Mouse (Mus musculus) kidney, adult 10 weeks (tissue): ENCODE measurements around the gene Cst9. TPM values are rescaled to one million over a fixed set of nuclear protein-coding genes. Genes with fewer than 3 reads are reported as not detected.

Experiments used
- polyA plus RNA-seq: library from polyadenylated mRNA; stranded (reverse); fragments of 350-450 nt; fragmentation: Illumina TruSeq; extraction: RNeasy Lipid Tissue Mini Kit (QIAGEN cat#74804); gene quantifications from one replicate; pipeline ENCODE4 v1.2.3, GENCODE M21; 2014; ENCODE audit warnings: low read depth, low replicate concordance

Cst9 gene
- polyA plus RNA-seq: not detected

GRCm38 (mm10) chr2:148834912-148835311, at the start of gene Cst9:
TSS of gene Cst9 (plus strand) at chr2:148835147.

DNA sequence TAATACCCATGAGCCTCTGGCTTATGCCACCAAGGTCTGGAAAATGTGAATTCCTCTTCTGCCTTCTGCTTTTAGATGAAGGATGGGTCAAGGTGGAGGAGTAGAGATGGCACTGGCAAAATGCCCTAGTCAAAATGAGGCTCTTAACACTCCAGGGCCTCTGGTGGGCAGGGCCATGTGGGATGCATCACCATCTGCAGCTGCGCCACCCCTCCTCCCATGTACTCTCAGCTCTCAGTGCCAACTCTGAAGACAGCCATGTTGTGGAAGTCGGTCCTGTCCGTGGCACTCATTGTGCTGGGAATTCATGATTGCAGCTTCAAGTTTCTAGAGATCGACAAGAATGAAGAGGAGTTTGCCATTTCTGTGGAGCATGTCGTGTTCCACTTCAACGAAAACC, 45.8 kb upstream of the Cst9 start, which contains the start of gene Cst12:
Cst12 (plus strand) TSS at position 220 of the 400 bp plus-strand sequence.

GRCm38 (mm10) chr2:148798485-148798884, 36.5 kb upstream of the Cst9 start, which contains the start of gene Cst8:
TSS of gene Cst8 (plus strand) at chr2:148798785.

GRCm38 (mm10) chr2:148819909-148820308, 15.0 kb upstream of the Cst9 start, which contains the start of gene Cst13:
TSS of gene Cst13 (plus strand) at chr2:148820081.

GRCm38 (mm10) chr2:148864966-148865365, 30.0 kb downstream of the Cst9 start, which contains the start of gene 9230104L09Rik:
TSS of gene 9230104L09Rik (minus strand) at chr2:148865038.

DNA sequence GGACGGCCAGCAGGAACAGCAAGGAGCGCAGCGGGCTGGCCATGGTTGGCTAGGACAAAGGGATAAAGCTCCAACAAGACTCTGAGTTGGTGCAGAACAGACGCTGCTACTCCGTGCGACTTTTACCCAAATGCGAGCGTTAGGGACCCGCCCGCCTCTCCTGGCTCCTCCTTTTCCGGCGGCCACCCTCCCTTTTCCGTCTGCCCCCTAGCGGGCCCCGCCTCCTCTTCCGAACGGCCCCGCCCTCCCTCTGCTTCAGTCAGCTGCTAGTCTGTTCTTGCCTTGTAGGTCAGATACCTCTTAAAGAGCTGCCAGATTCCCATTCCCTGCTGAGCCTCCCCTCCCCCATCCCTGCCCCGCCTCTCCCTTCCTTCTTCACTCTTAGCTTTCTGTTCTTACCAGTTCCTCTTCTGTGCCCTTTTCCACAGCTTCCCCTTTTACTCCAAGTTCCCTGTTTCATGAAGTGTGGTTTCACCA, 40.4 kb downstream of the Cst9 start, which contains the start of gene Cst3:
Cst3 (minus strand) TSS at position 358 of the 477 bp plus-strand sequence.

Other genes starting within 250 kb of the Cst9 start
- gene Nxt1, start 162.5 kb upstream of the Cst9 start, polyA plus RNA-seq: 4.1 TPM
- 38.2 TPM for gene Gzf1, start 154.1 kb upstream of the Cst9 start, polyA plus RNA-seq
- gene Napb, start 102.7 kb upstream of the Cst9 start, polyA plus RNA-seq: 3.8 TPM
- not detected for gene Cstl1, start 84.8 kb upstream of the Cst9 start, polyA plus RNA-seq
- gene Cst11, start 63.6 kb upstream of the Cst9 start, polyA plus RNA-seq: not detected
- not detected for gene 8030411F24Rik, start 53.1 kb upstream of the Cst9 start, polyA plus RNA-seq
- gene Cst12, start 45.8 kb upstream of the Cst9 start, polyA plus RNA-seq: not detected
- 3.7 TPM for gene Cst8, start 36.4 kb upstream of the Cst9 start, polyA plus RNA-seq
- not detected for gene Cst13, start 15.1 kb upstream of the Cst9 start, polyA plus RNA-seq
- gene 9230104L09Rik, start 29.9 kb downstream of the Cst9 start, polyA plus RNA-seq: not detected
- 32.9 TPM for gene Cst3, start 40.5 kb downstream of the Cst9 start, polyA plus RNA-seq
- gene Gm1330, start 168.1 kb downstream of the Cst9 start, polyA plus RNA-seq: not detected
- not detected for gene Gm10750, start 182.1 kb downstream of the Cst9 start, polyA plus RNA-seq